Mouse (Mus musculus): Measurements from ENCODE around the gene Dgkz.

DNA sequence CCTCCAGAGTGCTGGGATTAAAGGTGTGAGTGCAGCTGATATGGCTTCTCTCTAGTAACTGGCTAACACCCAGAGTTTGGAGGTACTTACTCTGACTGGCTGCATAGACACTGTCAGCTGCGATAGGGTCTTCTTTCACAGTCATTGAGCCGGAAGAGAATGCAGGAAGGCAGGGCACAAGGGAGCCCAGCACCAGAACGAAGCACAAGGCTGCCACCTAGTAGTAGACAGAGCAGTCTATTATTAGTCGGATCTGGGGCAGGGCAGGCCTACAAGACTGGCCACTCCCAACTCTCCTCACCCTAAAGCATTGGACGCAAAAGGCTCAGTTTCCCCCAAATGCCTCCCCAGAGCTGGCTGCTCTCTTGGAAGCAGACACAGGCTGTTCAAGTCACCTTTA is 10.4 kb upstream of the Dgkz start:
- TF ChIP-seq CTCF (conservative IDR thresholded peaks at IDR 0.05; ENCODE audit: insufficient read depth, insufficient read length, low read depth, low read length) (peak; percentile 49), POLR2A (IDR thresholded peaks at IDR 0.05; ENCODE audit: low read depth, low read length) (no peak)

All from kidney, adult 2 months (tissue).